Mouse (Mus musculus): ENCODE results near the gene Syk. TPM values are rescaled to one million over a fixed set of nuclear protein-coding genes. Genes with fewer than 3 reads are reported as not detected.

Syk gene
- polyA plus RNA-seq, 1 experiment = not detected

DNA sequence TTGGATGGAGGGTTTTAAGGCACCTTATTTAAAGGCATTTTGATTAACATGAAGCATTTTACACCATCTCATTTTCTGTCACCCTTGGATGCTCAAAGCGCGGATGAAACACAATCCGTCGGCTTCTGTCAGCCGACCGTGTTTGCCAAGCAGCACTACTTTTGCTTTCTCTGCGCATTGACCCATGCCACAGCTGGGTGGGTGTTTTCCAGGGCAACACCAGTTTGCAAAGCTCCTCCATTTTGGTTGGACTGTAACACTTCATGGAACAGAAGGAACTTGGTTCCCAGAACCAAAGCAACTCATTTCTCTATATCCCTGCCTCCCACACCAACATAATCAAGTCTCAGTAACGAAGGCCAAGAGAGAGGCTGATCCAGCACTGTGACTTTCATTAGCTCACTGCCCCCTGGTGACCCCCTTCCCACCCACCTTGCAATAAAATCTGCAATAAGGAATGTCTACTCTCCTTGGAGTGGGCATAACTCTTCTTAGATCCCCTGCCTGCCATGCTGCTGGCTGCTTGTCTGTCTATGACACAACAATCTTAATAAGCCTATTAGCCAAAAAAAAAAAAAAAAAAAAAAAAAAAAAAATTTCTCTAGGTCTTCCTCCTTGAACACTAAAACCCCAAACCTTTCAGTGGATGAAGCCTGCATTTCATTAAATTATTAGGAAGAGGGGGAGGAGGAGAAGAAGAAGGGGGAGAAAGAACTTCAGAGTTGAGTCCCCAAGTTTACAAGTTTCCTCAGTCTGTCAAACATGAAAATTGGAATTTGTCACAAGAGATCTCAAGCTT, 21.4 kb upstream of the Syk start:
- TF ChIP-seq GATA1 (IDR thresholded peaks at IDR 0.05; ENCODE audit: low read length) = no peak

DNA sequence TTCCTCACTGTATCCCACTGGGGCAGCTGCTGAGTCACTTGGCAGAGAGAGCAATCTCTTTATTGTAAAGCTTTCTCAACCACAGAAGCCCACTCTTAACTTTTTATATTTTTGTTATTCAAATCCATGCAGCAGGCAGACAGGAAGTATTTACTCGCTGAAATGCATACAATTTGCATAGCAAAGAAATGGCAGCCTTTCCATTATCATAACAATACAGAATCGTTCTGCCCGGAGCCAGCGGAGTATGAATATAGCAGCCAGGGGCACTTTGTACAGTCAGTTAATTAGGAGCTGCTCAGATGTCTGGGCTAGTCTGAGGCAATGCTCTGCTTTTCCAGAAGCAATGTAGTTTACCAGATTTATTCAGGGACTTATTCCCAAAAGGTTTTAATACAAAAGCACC, 20.8 kb upstream of the Syk start:
- TF ChIP-seq GATA1 (IDR thresholded peaks at IDR 0.05; ENCODE audit: low read length) = no peak

DNA sequence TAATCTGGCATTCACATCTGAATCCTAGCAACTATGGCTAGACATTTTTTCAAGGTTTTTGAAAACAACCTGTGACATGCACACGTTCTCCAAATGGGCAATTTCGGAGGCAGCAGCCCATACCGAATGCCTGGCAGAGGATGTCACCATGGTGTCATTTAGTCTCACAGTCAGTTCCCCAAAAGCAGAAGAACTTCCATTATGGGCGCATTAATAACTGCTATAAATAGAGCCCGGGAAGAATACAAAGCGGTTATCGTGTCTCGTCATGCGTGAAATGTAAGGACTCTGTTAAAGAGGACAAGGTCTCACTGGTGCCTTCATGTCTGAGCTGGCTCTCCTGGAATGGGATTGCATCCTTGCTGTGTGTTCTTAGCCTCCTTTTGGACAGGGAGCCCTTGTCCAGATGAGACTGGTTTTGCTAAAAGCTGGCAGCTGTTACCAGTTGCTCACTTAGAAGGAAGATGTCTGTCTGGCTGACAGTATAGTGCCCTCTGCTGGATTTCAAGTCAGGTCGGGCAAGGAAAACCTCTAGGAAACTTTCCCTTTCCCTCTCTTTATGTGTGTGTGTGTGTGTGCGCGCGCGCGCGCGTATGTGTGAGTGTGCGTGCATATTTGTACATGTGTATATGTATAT, 17.8 kb upstream of the Syk start:
- TF ChIP-seq GATA1 (IDR thresholded peaks at IDR 0.05; ENCODE audit: low read length) = no peak

DNA sequence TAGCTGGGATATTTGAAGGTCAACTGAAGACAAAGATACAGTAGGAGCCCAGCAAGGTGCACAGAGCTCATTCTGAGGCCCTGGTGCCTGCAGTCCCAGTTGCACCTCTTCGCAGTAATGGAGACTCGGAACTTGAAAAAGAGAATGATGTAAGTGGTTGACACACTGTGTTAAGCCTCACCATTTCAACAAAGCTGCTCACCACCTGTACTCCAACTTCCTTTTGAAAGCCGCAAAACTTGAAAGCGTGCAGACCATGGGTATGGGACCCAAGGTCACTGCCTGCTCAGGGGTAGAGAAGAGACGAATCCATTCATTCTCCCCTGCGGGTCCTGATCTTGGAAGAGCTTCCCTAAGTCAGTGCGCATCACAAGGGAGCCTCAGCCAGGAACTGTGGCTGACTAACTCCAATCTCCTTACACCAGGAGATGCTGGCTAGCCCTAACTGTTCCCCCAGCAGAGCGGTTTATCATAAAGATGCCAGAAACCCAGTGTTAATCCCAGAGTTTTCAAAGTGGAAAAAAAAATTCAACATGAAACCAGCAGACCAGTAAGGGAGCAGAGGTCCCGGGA, 16.7 kb upstream of the Syk start:
- no peak for TF ChIP-seq GATA1 (IDR thresholded peaks at IDR 0.05; ENCODE audit: low read length)

DNA sequence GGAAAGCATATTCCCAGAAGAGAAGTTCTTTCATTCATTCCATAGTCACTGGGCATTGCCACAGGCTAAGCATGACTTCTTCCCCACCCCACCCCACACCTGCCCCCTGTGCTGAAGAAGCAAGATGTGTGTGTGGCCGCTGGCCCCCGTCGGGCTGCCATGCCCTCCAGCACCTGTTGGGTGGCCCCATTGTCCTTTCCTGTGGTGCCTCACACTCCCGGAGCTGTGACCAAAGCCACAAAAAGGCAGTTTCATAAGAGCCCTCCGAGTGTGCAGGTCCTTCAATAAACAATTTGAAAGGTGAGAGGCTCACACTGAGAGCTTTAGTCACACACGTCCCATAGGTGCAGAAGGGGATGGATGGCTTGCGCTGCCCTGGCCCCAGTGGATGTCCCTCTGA, 16.2 kb upstream of the Syk start:
- TF ChIP-seq GATA1 (IDR thresholded peaks at IDR 0.05; ENCODE audit: low read length) = no peak

DNA sequence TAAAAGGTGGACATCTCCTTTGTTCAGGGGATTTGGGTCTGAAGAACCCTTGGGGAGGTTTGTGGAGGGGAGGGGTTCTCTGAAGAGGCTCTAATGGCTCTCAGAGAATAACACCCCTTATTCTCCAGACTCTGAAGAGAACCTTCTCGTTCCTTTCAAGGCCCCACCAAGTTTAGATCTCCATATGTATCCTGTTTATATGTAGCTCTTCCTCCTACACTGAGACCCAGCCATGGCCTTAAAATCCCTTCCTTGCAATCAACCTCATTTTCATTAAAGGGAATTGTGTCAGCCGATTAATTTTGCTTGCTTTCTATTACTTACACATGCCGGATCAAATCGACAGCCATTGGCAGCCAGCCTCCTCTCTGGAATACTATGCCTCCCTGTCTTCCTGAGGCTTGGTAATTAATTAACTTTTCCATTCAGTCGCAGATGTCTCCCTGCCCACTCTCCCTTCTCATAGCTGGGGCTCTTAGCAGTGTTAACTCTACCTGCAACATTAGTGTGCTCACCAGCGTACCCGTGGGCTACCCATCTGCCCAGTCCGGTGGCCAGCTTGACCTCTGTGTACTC, 13.7 kb upstream of the Syk start:
- no peak for TF ChIP-seq GATA1 (IDR thresholded peaks at IDR 0.05; ENCODE audit: low read length)

DNA sequence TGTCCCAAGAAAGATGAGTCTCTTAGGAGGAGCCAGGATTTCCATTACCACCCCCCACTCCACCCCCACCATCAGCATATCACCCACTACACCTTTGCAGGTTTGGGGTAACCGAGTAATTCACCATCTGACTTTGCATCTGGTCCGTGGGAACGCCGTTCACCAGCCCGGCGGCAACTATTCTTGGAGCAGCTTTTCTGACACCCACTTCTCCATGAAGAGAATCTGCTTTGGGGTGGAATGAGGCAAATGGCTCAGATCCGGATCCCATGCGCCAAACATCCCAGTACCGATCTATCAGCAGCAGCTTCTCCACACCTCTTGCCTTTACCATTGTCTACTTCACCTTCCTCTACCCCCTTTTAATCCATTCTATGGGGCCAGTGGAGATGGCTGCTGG, 12.7 kb upstream of the Syk start:
- TF ChIP-seq GATA1 (IDR thresholded peaks at IDR 0.05; ENCODE audit: low read length) = no peak

DNA sequence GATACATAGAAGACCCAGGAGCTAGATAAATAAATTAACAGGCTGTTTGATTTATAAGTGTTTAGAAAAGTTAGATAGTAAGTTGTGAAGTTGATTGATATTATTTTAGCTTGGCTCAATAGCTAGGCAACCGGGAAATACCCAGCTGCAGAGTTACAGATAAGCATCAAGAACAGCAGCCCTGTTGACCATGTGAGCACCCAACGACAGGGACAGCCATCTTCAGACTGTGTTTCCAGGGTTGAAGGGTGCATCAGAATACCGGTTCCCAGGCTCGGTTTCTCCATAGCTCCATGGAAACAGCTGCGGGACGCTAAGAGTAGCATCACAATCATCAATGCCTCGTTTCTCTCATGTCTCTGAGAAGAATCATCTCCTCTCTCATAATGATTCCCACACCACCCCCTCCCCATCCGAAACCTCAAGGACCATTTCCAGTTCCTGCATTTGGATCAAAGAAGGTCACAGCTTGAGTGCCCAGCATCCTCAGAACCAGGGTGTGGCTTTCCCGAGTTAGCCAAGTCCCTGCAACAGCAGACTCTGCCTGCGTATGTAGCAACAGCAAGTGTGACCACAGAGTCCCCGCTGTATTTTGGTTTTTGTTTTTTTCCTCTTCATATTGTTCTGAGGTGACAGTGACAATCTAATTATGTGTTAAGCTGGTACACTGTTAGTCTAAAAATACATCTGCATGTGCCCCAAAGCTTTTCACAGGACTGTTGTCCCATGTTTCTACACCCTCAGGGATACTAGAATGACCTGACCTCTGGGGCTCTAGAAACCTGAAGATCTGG, 11.2 kb upstream of the Syk start:
- no peak for TF ChIP-seq GATA1 (IDR thresholded peaks at IDR 0.05; ENCODE audit: low read length)

DNA sequence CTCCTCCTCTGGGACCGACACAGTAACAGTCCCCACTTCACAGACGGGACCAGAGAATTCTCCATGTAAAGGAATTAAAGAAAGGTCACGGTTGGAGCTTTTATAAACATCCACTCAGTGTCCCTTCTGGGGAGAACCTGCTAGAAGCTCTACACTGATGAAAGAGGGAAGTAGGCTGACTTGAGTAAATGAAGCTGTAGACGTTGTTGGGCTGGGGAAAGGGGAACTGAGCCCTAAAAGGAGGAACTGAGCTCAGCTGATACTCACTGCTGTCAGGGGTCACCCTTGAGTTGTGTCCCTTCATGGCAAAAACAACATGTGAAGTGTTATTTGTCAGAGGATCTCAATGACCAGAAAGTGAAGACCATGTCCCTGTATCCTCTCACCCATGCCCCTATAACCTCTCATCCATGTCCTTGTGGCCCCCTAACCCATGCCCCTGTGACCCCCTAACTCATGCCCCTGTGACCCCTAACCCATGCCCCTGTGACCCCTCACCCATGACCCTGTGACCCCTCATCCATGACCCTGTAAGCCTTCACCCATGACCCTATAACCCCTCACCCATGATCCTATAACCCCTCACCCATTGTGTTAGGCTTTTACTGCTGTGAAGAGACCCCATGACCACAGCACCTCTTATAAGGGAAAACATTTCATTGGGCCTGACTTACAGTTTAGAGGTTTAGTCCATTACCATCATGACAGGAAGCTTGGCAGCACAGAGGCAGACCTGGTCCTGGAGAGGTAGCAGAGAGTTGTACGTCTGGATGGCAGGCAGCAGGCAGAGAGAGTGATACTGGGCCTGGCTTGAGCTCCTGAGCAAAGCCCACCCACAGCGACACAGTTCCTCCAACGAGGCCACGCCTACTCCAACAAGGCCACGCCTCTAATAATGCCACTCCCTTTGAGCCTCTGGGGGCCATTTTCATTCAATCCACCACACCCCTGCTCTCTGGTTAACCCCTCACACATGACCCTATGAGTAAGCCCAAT, 10.2 kb upstream of the Syk start:
- TF ChIP-seq GATA1 (IDR thresholded peaks at IDR 0.05; ENCODE audit: low read length) = no peak

DNA sequence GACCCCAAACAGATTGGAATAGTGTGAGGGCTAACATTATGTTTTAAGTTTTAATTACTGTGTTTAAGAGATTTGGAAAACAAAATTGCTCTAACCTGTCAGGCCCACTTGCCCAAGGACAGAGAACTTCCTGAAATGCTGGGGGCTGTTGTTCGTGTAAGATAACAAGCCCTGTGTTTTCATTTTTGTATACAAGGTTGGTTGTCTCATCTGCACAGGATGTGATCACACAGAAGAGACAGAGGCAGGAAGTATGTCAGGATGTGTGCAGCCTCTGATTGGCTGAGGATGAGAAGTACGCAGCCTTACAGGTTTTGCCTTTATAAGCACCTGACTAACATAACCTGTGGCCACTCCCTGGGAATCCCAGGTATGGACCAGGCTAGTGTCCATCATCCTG, 8.7 kb upstream of the Syk start:
- no peak for TF ChIP-seq GATA1 (IDR thresholded peaks at IDR 0.05; ENCODE audit: low read length)

DNA sequence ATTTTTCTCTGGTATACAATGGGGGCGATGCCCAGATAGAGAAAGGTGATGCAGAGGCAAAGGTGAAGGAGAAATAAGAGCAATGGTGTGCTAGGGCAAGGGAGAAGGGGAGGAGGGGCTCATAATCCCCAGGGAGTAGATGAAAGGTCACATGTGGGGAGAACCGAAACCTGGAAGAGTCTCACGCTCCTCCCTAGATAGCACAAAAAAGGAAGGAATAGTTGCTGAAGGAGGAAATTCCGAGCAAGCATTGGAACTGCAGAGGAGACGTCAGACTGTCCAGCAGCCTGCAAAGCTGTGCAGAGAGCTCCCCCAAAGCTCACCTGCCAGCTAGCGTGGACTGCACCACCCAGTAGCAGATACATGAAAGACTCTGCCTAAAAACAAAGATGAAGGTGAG, 7.5 kb upstream of the Syk start:
- TF ChIP-seq GATA1 (IDR thresholded peaks at IDR 0.05; ENCODE audit: low read length) = no peak

DNA sequence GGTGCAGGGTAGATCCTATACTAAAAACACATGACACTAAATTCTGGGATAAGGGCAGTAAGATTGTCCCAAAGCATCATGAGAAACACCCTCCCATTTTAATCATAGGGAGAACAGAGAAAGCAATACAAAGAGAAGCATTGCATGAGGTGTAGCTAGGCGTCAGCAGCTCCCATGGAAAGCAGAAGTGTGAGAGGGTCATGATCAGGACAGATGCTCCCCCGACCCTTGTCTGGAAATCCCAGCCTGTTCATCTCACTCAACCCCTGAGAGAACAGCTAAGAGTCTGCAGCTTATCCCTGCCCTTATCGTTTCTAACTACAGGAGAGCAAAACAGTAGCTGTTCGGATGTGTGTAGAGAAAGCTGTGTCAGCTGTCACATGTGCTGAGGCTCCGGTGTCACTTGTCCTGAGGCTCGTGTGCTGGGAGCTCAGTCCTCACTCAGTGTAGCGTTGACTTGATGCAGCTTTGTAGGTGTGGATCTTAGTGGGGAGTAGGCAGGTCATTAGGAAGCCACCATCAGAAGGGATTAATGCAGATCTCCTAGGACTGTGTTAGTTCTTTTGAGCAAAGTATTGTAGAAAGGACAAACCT, 6.9 kb upstream of the Syk start:
- TF ChIP-seq GATA1 (IDR thresholded peaks at IDR 0.05; ENCODE audit: low read length) = no peak

DNA sequence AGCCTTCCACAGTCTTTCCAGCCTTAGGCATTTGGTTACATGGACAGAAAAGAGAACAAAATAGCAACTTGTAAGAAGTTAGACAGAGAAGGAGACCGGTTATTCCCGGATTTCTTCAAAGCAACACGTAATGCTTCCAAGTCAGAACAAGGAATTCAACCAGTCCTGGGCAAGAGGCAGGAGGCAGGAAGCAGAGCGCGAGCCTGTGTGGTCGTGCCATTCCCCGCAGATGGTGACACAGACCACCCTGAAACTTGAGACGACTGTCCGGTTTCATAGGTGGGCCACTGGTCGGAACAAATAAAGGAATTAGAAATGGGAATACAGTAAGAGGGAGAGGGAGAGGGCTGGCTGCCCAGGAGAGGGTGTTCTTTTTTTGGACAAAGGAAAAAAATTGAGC, 6.1 kb upstream of the Syk start:
- no peak for TF ChIP-seq GATA1 (IDR thresholded peaks at IDR 0.05; ENCODE audit: low read length)

DNA sequence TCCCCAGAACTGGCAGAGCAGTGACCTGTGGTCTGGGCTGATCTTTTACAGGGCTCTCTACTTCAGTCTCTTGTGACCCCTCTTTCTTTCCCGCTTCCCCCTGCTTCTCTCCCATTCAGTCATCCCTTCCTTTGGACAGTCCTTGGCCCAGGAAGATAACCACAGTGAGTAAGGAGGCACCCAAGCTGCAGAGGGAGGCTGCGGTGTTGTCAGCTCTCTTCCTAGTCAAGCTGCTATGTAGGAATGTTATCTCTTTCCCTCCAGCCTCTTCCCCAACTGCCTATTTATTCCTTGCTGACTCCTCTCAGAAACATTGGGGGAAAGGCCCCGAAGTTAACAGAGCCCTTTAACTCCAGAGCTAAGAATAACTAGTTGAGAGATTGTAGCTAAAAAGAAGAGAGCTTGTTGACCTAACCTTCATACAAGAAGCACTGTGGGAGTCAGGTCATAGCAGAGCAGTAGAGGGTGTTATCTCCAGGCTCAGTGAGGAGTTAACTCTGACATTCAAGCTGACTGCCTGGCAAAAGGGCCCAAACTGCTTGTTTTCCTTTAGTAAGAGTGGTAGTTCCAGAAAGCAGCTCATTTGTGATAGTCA, 5.5 kb upstream of the Syk start:
- TF ChIP-seq GATA1 (IDR thresholded peaks at IDR 0.05; ENCODE audit: low read length) = no peak
